Mouse (Mus musculus): Measurements from ENCODE around the gene Reg3b. TPM values are rescaled to one million over a fixed set of nuclear protein-coding genes. Genes with fewer than 3 reads are reported as not detected.
"Not testable (repeated sequence)": the region's sequence is repeated elsewhere in the genome, so short reads cannot be mapped to it uniquely, and the experiment has no call there.

Gene Reg3b
- total RNA-seq (2015; ENCODE audit: low replicate concordance) (not detected in 2 replicates), total RNA-seq (2017; ENCODE audit: low replicate concordance) (not detected in 2 replicates)

DNA sequence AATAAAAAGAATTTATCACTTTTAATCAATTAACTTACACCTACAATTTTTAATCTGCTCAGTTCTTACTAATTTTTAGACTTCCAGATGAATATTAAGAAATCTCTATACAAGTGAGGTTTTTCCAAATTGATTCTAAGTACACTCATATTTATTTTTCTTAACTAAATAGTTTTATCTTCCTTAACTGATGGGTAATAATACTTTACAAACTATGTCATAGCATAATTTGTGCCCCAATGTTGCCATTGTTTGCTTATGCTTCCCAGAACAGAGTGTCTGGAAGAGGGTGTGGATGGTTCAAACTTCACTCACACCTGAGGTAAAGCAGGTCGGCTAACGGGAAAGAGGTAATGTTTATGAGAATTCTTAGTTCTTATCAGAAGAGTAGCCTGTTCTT is at the start of gene Reg3b:
Reg3b (plus strand) TSS at position 301 of the 400 bp plus-strand sequence.
- no peak for ATAC-seq (replicated peaks; ENCODE audit: low FRiP score, poor library complexity, severe bottlenecking)

GRCm38 (mm10) chr6:78327798-78328197 is 42.7 kb upstream of the Reg3b start:
- no peak for ATAC-seq (replicated peaks; ENCODE audit: low FRiP score, poor library complexity, severe bottlenecking)

DNA sequence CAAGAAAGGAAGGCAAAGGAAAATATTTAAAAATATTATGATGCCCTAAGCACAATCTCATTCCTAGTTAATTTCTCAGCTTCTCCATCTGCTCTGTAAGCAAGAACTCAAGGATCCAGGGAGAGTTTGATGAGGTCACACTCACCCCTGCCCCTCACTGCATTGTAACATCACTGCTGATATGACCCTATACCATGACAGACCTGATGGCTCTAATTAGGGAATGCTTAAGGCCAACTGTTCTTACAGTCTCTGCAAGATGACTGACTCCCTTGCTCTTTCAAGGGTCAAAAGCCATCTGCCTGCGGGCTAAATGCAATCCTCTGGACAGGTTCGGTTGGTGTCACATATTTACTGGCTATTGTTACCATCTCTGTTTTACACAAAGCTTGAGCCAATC is 41.3 kb upstream of the Reg3b start:
- no peak for ATAC-seq (replicated peaks; ENCODE audit: low FRiP score, poor library complexity, severe bottlenecking)

- ATAC-seq (replicated peaks; ENCODE audit: low FRiP score, poor library complexity, severe bottlenecking) = no peak
Measured at GRCm38 (mm10) chr6:78331919-78332569, 38.4 kb upstream of the Reg3b start.

DNA sequence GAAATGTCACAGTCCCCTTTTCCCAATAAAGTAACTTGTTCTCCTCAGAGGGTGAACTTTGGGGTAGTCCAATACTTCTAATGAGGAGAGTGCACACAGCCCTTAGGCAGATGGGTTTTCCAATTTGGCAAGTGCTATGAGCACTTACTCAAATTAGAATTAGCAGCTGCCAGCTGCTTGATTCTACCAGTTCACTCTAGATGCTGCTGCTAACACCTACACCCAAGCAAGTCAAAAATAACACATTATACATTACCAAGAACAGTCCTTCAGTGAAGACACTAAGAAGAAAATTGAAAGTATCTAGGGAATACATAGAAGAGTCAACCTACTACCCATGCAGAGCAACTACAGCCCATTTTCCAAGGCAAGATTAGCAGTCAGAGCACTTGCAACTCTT is 30.2 kb upstream of the Reg3b start:
- no peak for ATAC-seq (replicated peaks; ENCODE audit: low FRiP score, poor library complexity, severe bottlenecking)

GRCm38 (mm10) chr6:78341689-78342088 is 28.8 kb upstream of the Reg3b start:
- ATAC-seq (replicated peaks; ENCODE audit: low FRiP score, poor library complexity, severe bottlenecking) = no peak

DNA sequence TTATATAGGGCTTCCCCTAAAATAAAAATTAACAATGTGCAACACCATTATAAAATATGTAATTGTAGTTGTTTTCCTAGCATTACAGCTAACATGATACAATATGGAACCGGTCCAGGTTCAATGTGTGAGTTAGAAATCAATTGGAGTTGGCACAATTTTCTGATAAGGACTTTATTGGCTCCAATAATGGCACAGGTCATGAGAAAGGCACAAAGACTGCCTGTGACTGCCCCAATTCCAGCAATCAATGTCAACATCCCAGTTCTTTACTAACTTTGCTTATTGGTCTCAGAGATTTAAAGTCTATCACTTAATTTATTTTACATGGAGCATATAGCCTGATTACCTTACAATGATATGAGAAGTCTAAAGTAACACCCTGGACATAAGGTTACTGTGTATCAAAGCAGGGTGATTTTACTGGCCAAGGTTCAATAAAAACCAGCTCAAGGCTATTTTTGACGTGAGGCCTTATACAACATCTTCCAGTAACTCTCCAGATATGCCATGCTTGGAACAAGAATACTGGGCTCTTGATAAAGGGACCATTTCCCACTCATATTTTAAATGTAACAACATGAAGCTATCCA is 8.4 kb upstream of the Reg3b start:
- ATAC-seq (replicated peaks; ENCODE audit: low FRiP score, poor library complexity, severe bottlenecking) = no peak

- ATAC-seq (replicated peaks; ENCODE audit: low FRiP score, poor library complexity, severe bottlenecking) = no peak
Measured at GRCm38 (mm10) chr6:78378765-78379164, 8.3 kb downstream of the Reg3b start, which contains the start of gene Reg3d. Gene Reg3d (minus strand): TSS chr6:78378865.

GRCm38 (mm10) chr6:78380409-78380808 is 10.0 kb downstream of the Reg3b start, which contains the start of gene Reg3a:
Gene Reg3a (plus strand): TSS chr6:78380709.
- no peak for ATAC-seq (replicated peaks; ENCODE audit: low FRiP score, poor library complexity, severe bottlenecking)

GRCm38 (mm10) chr6:78385609-78386008 is 15.2 kb downstream of the Reg3b start:
- no peak for ATAC-seq (replicated peaks; ENCODE audit: low FRiP score, poor library complexity, severe bottlenecking)

- not testable (repeated sequence) for ATAC-seq (replicated peaks; ENCODE audit: low FRiP score, poor library complexity, severe bottlenecking)
Measured at GRCm38 (mm10) chr6:78395323-78395722, 24.9 kb downstream of the Reg3b start, which contains the start of gene Reg2. Gene Reg2 (plus strand): TSS chr6:78395623.

- ATAC-seq (replicated peaks; ENCODE audit: low FRiP score, poor library complexity, severe bottlenecking) = not testable (repeated sequence)
Measured at GRCm38 (mm10) chr6:78422411-78422810, 52.0 kb downstream of the Reg3b start, which contains the start of gene Reg1. Gene Reg1 (plus strand): TSS chr6:78422711.

Other genes starting within 250 kb of the Reg3b start
- not detected in 2 replicates for gene Reg3d, start 8.2 kb downstream of the Reg3b start, total RNA-seq (2015; ENCODE audit: low replicate concordance)
- gene Reg3d, start 8.2 kb downstream of the Reg3b start, total RNA-seq (2017; ENCODE audit: low replicate concordance) = not detected in 2 replicates
- gene Reg3a, start 10.1 kb downstream of the Reg3b start, total RNA-seq (2015; ENCODE audit: low replicate concordance) = not detected in 2 replicates
- not detected in 2 replicates for gene Reg3a, start 10.1 kb downstream of the Reg3b start, total RNA-seq (2017; ENCODE audit: low replicate concordance)
- not detected in 2 replicates for gene Reg2, start 25.0 kb downstream of the Reg3b start, total RNA-seq (2015; ENCODE audit: low replicate concordance)
- not detected in 2 replicates for gene Reg2, start 25.0 kb downstream of the Reg3b start, total RNA-seq (2017; ENCODE audit: low replicate concordance)
- gene Reg1, start 52.1 kb downstream of the Reg3b start, total RNA-seq (2015; ENCODE audit: low replicate concordance) = not detected in 2 replicates
- not detected in 2 replicates for gene Reg1, start 52.1 kb downstream of the Reg3b start, total RNA-seq (2017; ENCODE audit: low replicate concordance)
- not detected in 2 replicates for gene Reg3g, start 98.2 kb downstream of the Reg3b start, total RNA-seq (2015; ENCODE audit: low replicate concordance)
- not detected in 2 replicates for gene Reg3g, start 98.2 kb downstream of the Reg3b start, total RNA-seq (2017; ENCODE audit: low replicate concordance)

Data from erythroblast, adult 5-6 weeks (primary cell).